Mouse (Mus musculus) MEL-GATA-1-ER (cell line): Measurements from ENCODE around the gene Spint4.

Experiments
- DNase-seq: peaks from one replicate; pipeline ENCODE4 v3.0.0-alpha.2; 2012; ENCODE audit warnings: low read depth; ENCODE audit errors: extremely low read depth

The Spint4 gene

GRCm38 (mm10) chr2:164731719-164732118 is 33.4 kb downstream of the Spint4 start:
- DNase-seq: no peak

- DNase-seq: no peak
Observed at GRCm38 (mm10) chr2:164733259-164733658, 35.0 kb downstream of the Spint4 start.

GRCm38 (mm10) chr2:164734839-164735238 is 36.5 kb downstream of the Spint4 start:
- no peak for DNase-seq

- DNase-seq: no peak
Observed at GRCm38 (mm10) chr2:164735446-164735845, 37.1 kb downstream of the Spint4 start.

GRCm38 (mm10) chr2:164737377-164738090 is 39.2 kb downstream of the Spint4 start:
- no peak for DNase-seq

GRCm38 (mm10) chr2:164739876-164740275 is 41.6 kb downstream of the Spint4 start:
- no peak for DNase-seq

- DNase-seq: peak; percentile 19
Observed at GRCm38 (mm10) chr2:164744987-164745386, 46.7 kb downstream of the Spint4 start.

- DNase-seq: peak; percentile 56
Observed at GRCm38 (mm10) chr2:164745843-164746479, 47.7 kb downstream of the Spint4 start, which contains the start of the genes Wfdc3 and Dnttip1. Wfdc3 (minus strand) TSS chr2:164745931. Dnttip1 (plus strand) TSS chr2:164745983.

GRCm38 (mm10) chr2:164746693-164747092 is 48.4 kb downstream of the Spint4 start:
- no peak for DNase-seq

- no peak for DNase-seq
Observed at GRCm38 (mm10) chr2:164748191-164748590, 49.9 kb downstream of the Spint4 start.

- no peak for DNase-seq
Observed at GRCm38 (mm10) chr2:164748991-164749390, 50.7 kb downstream of the Spint4 start.
